16 mouse cellular contexts compared by ENCODE assay signal in the genomic region with DNA sequence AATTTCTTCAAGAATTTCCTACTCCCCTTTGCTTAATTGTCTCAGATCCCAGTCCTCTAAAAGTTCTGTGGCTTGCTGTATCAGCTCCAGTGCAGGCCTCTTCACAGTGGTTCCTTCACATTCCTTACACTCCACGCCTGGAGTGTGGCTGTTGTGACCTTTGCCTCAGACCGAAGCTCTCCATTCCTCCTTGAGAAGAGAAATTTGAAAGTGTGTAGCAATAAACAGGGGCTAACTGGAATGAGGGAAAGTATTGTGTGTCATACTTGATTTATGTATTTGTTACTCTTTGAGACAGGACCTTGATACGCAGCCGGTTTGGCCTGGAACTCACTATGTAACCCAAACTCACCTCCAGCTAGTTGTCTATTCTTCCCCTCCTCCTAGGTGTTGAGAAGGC. TPM values are rescaled to one million over a fixed set of nuclear protein-coding genes. Genes with fewer than 3 reads are reported as not detected.
DNase-seq lines count a peak whose midpoint lies in the region; ATAC-seq and TF ChIP-seq lines count a peak whose summit lies in the region.
"Had no signal": no experiment of that assay in that cellular context is flagged by ENCODE, and none has a peak within 500 bp of the region (broad histone marks: within the 10 kb centered on the region; RNA-seq: fewer than 3 reads in every experiment).

No protein-coding gene starts in this region.

- ATAC-seq in lung, embryonic 14.5 days (ENCODE audit: insufficient read depth), result no peak
- ATAC-seq: forebrain, embryonic 15.5 days; inflammation-experienced regulatory T-cells, adult 6 months had no signal

- H3K4me3 ChIP-seq in kidney, adult 2 months (ENCODE audit: insufficient read depth, low read depth, low read length), result no peak overlapping the region
- no peak overlapping the region for H3K4me3 ChIP-seq in lung, adult 2 months (replicated peaks; ENCODE audit: extremely low read depth, low read depth, low read length)
- no peak overlapping the region for H3K4me3 ChIP-seq in lung, embryonic 14.5 days (ENCODE audit: low read depth, low read length)
- no peak overlapping the region for H3K4me3 ChIP-seq in macrophage (ENCODE audit: inconsistent target)
- H3K4me3 ChIP-seq in forebrain, embryonic 10.5 days, result no peak overlapping the region

- peak; percentile 32 for DNase-seq in kidney, adult 2 months
- no peak for DNase-seq in kidney, postnatal 14 days
- peak; percentile 57 to 76 for DNase-seq in lung, adult 18-20 months
- no peak for DNase-seq in lung, adult 2 months
- DNase-seq in lung, embryonic 14.5 days, result no peak
- DNase-seq in forebrain, embryonic 10.5 days (ENCODE audit: extremely low spot score, low spot score), result no peak
- DNase-seq: adrenal gland, postnatal 36 days; B cell, adult 2 months; cerebellum, adult 2 months; left cerebral cortex, postnatal 4 days; thymus, adult 2 months had no signal

- no peak for TF ChIP-seq POLR2A in kidney, adult 2 months (IDR thresholded peaks at IDR 0.05; ENCODE audit: low read depth, low read length)
- TF ChIP-seq POLR2A in lung, adult 2 months (IDR thresholded peaks at IDR 0.05; ENCODE audit: borderline replicate concordance, extremely low read depth, low read depth, low read length), result no peak

- no peak overlapping the region for H3K27ac ChIP-seq in kidney, adult 2 months (ENCODE audit: insufficient read depth, low read depth, low read length)
- peak overlapping the region; percentile 87 for H3K27ac ChIP-seq in lung, embryonic 14.5 days (ENCODE audit: low read depth)
- peak overlapping the region; percentile 93 for H3K27ac ChIP-seq in macrophage
- H3K27ac ChIP-seq in forebrain, embryonic 10.5 days, result no peak overlapping the region

- H3K4me1 ChIP-seq in kidney, adult 2 months (ENCODE audit: control insufficient read depth, insufficient read depth, low read length), result peaks cover 7% of the 10 kb centered on the region; the same call in 1 of the 2 replicates
- H3K4me1 ChIP-seq in lung, adult 2 months (ENCODE audit: control insufficient read depth, insufficient read depth, low read length), result no peaks in the 10 kb centered on the region
- H3K4me1 ChIP-seq in lung, embryonic 14.5 days (ENCODE audit: insufficient read depth), result peaks cover 12% of the 10 kb centered on the region; the same call in 1 of the 2 replicates
- H3K4me1 ChIP-seq in forebrain, embryonic 10.5 days, result peaks cover 65% of the 10 kb centered on the region

- 73% methylated on average over 4 of the region's 4 CpGs for WGBS in kidney, adult 2 months
- WGBS in lung, adult 2 months, result 80% methylated on average over 4 of the region's 4 CpGs
- 54% methylated on average over 4 of the region's 4 CpGs for WGBS in lung, embryonic 14.5 days
- 90% methylated on average over 4 of the region's 4 CpGs for WGBS in macrophage (ENCODE audit: missing documents)
- WGBS in forebrain, embryonic 10.5 days, result 84% methylated on average over 4 of the region's 4 CpGs

- H3K4me2 ChIP-seq in lung, embryonic 14.5 days, result no peak overlapping the region

- no peaks in the 10 kb centered on the region for H3K9me3 ChIP-seq in lung, embryonic 14.5 days (ENCODE audit: low read depth, low read length)
- H3K9me3 ChIP-seq in forebrain, embryonic 10.5 days, result no peaks in the 10 kb centered on the region
- H3K9me3 ChIP-seq: forebrain, embryonic 15.5 days; hindbrain, embryonic 10.5 days; liver, embryonic 15.5 days had no signal

- no peak for TF ChIP-seq CTCF in kidney, adult 2 months (conservative IDR thresholded peaks at IDR 0.05; ENCODE audit: insufficient read depth, insufficient read length, low read depth, low read length)
- TF ChIP-seq CTCF in lung, adult 2 months (IDR thresholded peaks at IDR 0.05; ENCODE audit: insufficient read depth, low read length), result no peak
- no peak for TF ChIP-seq CTCF in lung, embryonic 14.5 days (IDR thresholded peaks at IDR 0.05; ENCODE audit: low read depth)

- no peaks in the 10 kb centered on the region for H3K36me3 ChIP-seq in kidney, adult 2 months (ENCODE audit: control insufficient read depth, insufficient read depth, low read length)
- H3K36me3 ChIP-seq in lung, embryonic 14.5 days (ENCODE audit: insufficient read depth), result no peaks in the 10 kb centered on the region
- no peaks in the 10 kb centered on the region for H3K36me3 ChIP-seq in macrophage (ENCODE audit: inconsistent target)
- H3K36me3 ChIP-seq in forebrain, embryonic 10.5 days (replicated peaks), result no peaks in the 10 kb centered on the region
- H3K36me3 ChIP-seq: forebrain, embryonic 15.5 days; hindbrain, embryonic 10.5 days; liver, embryonic 15.5 days had no signal

- H3K27me3 ChIP-seq in kidney, adult 2 months (replicated peaks; ENCODE audit: control insufficient read depth, insufficient read depth, low read length), result no peaks in the 10 kb centered on the region
- H3K27me3 ChIP-seq in lung, embryonic 14.5 days (ENCODE audit: insufficient read depth, low read length), result no peaks in the 10 kb centered on the region
- H3K27me3 ChIP-seq in forebrain, embryonic 10.5 days (ENCODE audit: poor library complexity, severe bottlenecking), result peaks cover 65% of the 10 kb centered on the region

- no peak overlapping the region; the same call in 1 of the 2 replicates for H3K9ac ChIP-seq in lung, embryonic 14.5 days
- H3K9ac ChIP-seq: forebrain, embryonic 15.5 days; liver, embryonic 15.5 days had no signal

- H3K79me2 ChIP-seq in macrophage (ENCODE audit: inconsistent target), result peaks cover 28% of the 10 kb centered on the region

RNA-seq across cellular contexts. Expression of a gene that starts 1.8 kb away (rescaled TPM):
- polyA plus RNA-seq in kidney, adult 2 months (2012; rRNA removed), result 16.2 and 19.7 TPM in 2 replicates
- polyA plus RNA-seq in lung, adult 2 months (2012; rRNA removed), result 88.0 and 92.8 TPM in 2 replicates
- polyA plus RNA-seq in lung, embryonic 14.5 days (2014; fragmentation: Nextera tagmentation; extraction: Ambion mirVana), result 222 and 242 TPM in 2 replicates
- 10 to 100 TPM in 11 of 26 experiments, 1 to 10 TPM in 15; 2.3 to 15.9 (median 9.1) TPM for total RNA-seq in macrophage (2018; cell fraction: chromatin; rRNA removed)
- 10 to 100 TPM in 25 of 26 experiments, 1 to 10 TPM in 1; 9.2 to 16.2 (median 12.9) TPM for total RNA-seq in macrophage (2018; cell fraction: cytosol; rRNA removed)
- total RNA-seq in macrophage (2018; cell fraction: nucleus; rRNA removed), result 10 to 100 TPM in 6 of 26 experiments, 1 to 10 TPM in 20; 5.1 to 68.1 (median 7.5) TPM
- polyA plus RNA-seq in macrophage (2018), result 6.4 to 103 TPM (median 10.0 TPM) in 3 replicates
- 34.5 and 45.8 TPM in 2 replicates for polyA plus RNA-seq in forebrain, embryonic 10.5 days (2016; fragmentation: Nextera tagmentation; extraction: Ambion mirVana)

Comparison
In these comparisons a context has a peak if more than half of its experiments do, and no peak if none do; other contexts are left out.
1. DNase-seq: peak in kidney, adult 2 months (single experiment) and lung, adult 18-20 months (2 of 2); none in kidney, postnatal 14 days (single experiment), lung, adult 2 months (single experiment), lung, embryonic 14.5 days (single experiment) and forebrain, embryonic 10.5 days (single experiment).
2. H3K27ac ChIP-seq: peak in lung, embryonic 14.5 days (single experiment) and macrophage (single experiment); none in kidney, adult 2 months (single experiment) and forebrain, embryonic 10.5 days (single experiment).